Mouse (Mus musculus) G1E (cell line): ENCODE data around the gene Dvl1. TPM values are rescaled to one million over a fixed set of nuclear protein-coding genes. Genes with fewer than 3 reads are reported as not detected.

Experiments
- ATAC-seq: 2 replicates; pipeline ENCODE4 v1.8.0; 2016; ENCODE audit warnings: mild to moderate bottlenecking; ENCODE audit not compliant: insufficient number of reproducible peaks, poor library complexity, low FRiP score, severe bottlenecking; ENCODE audit errors: extremely low read depth
- DNase-seq: peaks from one replicate; pipeline ENCODE4 v3.0.0; 2012; ENCODE audit warnings: low spot score
- H3K27me3 ChIP-seq: 2 replicates; pipeline ENCODE4 v1.6.1; 2012; ENCODE audit warnings: mild to moderate bottlenecking, low read length, inconsistent platforms; ENCODE audit not compliant: insufficient read depth
- H3K36me3 ChIP-seq: replicated peaks from 2 replicates; pipeline ENCODE3; 2012; ENCODE audit warnings: mild to moderate bottlenecking, inconsistent platforms
- H3K4me1 ChIP-seq: 2 replicates; pipeline ENCODE4 v1.6.1; 2012; ENCODE audit warnings: low read depth, low read length, inconsistent platforms, mixed read lengths; ENCODE audit not compliant: insufficient read depth
- H3K4me3 ChIP-seq: 2 replicates; pipeline ENCODE4 v1.5.1; 2012; ENCODE audit warnings: low read depth, mild to moderate bottlenecking, inconsistent platforms, low read length, moderate library complexity, mixed read lengths
- H3K9me3 ChIP-seq: replicated peaks from 2 replicates; pipeline ENCODE4 v1.6.1; 2012; ENCODE audit warnings: inconsistent platforms
- CTCF ChIP-seq: IDR thresholded peaks from 2 replicates; pipeline ENCODE4 v1.5.1; 2012; ENCODE audit warnings: low read depth, low read length, inconsistent platforms, mixed read lengths
- GATA1 ChIP-seq: IDR thresholded peaks from 2 replicates; pipeline ENCODE4 v1.6.1; 2012; ENCODE audit warnings: borderline replicate concordance, low read length, inconsistent platforms, mixed read lengths
- GATA2 ChIP-seq: IDR thresholded peaks from 2 replicates; pipeline ENCODE4 v1.6.1; 2012; ENCODE audit warnings: low read depth, low read length, inconsistent platforms, borderline replicate concordance
- POLR2AphosphoS5 ChIP-seq: IDR thresholded peaks from 2 replicates; pipeline ENCODE4 v1.6.1; 2012; ENCODE audit warnings: low read depth, low read length, inconsistent platforms; ENCODE audit not compliant: insufficient replicate concordance
- TAL1 ChIP-seq: conservative IDR thresholded peaks from 2 replicates; pipeline ENCODE4 v1.6.1; 2012; ENCODE audit warnings: low read depth, low read length, inconsistent platforms, mixed read lengths
- polyA plus RNA-seq: library from polyadenylated mRNA; stranded (reverse); fragments of >175 nt; gene quantifications from 2 replicates; pipeline ENCODE4 v1.2.3, GENCODE M21; 2012
- total RNA-seq, 2 experiments: library from RNA; stranded (forward) in 1 of 2; stranded (reverse) in 1 of 2; fragments of 200-1000 nt in 1 of 2; fragments of >200 nt in 1 of 2; fragmentation: Nextera tagmentation in 1 of 2; gene quantifications; 2 replicates each; pipeline ENCODE4 v1.2.3; 2014 to 2017

Gene Dvl1
- total and polyA plus RNA-seq, 3 experiments: 9.2 to 77.7 (median 14.4) TPM

DNA sequence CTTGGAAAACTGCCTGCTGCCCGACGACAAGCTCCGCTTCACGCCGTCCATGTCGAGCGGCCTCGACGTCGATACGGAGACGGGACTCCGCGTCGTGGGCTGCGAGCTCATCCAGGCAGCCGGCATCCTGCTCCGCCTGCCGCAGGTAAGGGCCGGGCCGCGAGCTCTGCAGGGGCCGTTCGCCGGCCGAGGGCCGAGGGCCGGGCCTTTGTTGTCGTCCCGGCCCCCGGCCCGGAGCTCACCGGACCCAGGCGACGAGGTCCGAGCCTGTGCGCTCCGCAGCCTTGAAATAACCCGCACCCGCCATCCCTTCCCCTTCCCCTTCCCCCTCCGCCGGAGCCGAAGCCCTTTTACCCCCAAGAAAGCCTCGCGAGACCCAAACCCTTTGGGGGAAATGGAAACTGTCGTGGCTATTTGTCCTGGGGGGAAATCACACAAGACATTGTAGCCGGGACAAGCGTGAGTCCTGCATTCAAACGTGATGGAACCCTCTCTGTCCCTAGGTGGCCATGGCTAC, 34.5 kb upstream of the Dvl1 start:
- ATAC-seq (no peak), DNase-seq (peak; percentile 60)
- H3K27me3 ChIP-seq: no peaks in the 10 kb centered on the region

DNA sequence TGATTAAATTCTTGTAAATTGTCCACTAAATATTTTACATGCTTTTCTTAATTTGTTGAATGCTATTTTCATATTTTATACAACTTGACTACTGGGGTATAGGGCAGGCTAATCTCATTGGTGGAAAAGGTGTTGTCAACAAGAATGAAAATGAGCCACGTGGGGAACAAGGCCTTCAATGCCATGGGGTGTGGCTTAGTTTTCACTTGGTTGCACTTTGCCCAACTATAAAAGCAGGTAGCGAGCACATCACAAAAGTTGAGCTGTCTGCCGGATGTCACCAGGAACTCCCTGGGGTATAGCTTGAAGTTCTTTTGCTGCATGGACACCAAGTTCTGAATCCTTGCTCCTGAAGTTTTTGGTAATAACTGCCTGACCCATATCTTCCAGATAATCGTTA, 29.7 kb upstream of the Dvl1 start:
- Histone ChIP-seq H3K4me1 (peaks cover 46% of the 10 kb centered on the region), H3K9me3 (no peaks in the 10 kb centered on the region), H3K27me3 (no peaks in the 10 kb centered on the region), H3K4me3 (no peak overlapping the region), H3K36me3 (peaks cover 92% of the 10 kb centered on the region)
- DNase-seq (no peak), ATAC-seq (no peak)
- no peak for TF ChIP-seq CTCF
- no peak for TF ChIP-seq GATA2
- no peak for TF ChIP-seq GATA1
- TF ChIP-seq POLR2AphosphoS5: no peak
- TF ChIP-seq TAL1: no peak

More for the DNA sequence above, 34.5 kb upstream of the Dvl1 start:
- TF ChIP-seq GATA1 (no peak), POLR2AphosphoS5 (no peak), TAL1 (no peak)
- H3K4me3 ChIP-seq: peak overlapping the region; percentile 92
- peaks cover 85% of the 10 kb centered on the region for H3K36me3 ChIP-seq
- no peaks in the 10 kb centered on the region for H3K9me3 ChIP-seq
- H3K4me1 ChIP-seq: peaks cover 48% of the 10 kb centered on the region

DNA sequence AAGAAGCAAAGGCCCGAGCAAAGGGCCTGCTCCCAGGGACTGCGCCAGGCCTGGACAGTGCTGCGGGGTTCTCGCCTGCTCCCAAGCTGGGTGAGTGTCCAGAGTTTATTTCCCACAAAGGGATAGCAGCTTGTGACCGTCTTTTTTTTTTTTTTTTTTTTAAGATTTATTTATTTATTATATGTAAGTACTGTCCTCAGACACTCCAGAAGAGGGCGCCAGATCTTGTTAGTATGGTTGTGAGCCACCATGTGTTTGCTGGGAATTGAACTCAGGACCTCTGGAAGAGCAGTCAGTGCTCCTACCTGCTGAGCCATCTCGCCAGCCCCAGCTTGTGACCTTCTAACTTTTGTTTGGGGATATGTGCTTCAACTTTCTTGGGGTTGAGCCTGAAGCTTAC, 26.2 kb upstream of the Dvl1 start:
- TF ChIP-seq POLR2AphosphoS5: no peak
- no peak for TF ChIP-seq GATA2
- TF ChIP-seq GATA1: no peak
- no peak for TF ChIP-seq TAL1
- TF ChIP-seq CTCF: no peak
- Histone ChIP-seq H3K4me1 (peaks cover 36% of the 10 kb centered on the region), H3K36me3 (peaks cover 97% of the 10 kb centered on the region), H3K4me3 (no peak overlapping the region), H3K27me3 (no peaks in the 10 kb centered on the region), H3K9me3 (no peaks in the 10 kb centered on the region)
- ATAC-seq (no peak), DNase-seq (no peak)

DNA sequence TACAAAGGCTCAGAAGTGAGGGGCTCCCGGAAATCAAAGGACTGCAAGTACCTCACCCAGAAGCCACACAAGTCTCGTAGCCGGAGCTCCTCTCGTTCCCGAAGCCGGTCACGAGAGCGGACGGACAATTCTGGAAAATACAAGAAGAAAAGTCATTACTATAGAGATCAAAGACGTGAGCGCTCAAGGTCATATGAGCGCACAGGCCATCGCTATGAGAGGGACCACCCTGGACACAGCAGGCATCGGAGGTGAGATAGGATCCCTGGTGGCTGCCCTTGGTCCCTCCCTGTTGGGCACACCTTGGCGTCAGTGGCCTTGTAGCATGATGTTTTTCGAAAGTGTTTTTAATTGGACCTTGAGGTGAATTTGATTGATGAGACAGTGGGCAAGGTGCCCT, 23.8 kb upstream of the Dvl1 start:
- Histone ChIP-seq H3K36me3 (peaks cover 97% of the 10 kb centered on the region), H3K27me3 (no peaks in the 10 kb centered on the region), H3K4me1 (peaks cover 27% of the 10 kb centered on the region), H3K9me3 (no peaks in the 10 kb centered on the region), H3K4me3 (no peak overlapping the region)
- DNase-seq (no peak), ATAC-seq (no peak)
- TF ChIP-seq TAL1 (no peak), CTCF (no peak), POLR2AphosphoS5 (no peak), GATA2 (no peak), GATA1 (no peak)

DNA sequence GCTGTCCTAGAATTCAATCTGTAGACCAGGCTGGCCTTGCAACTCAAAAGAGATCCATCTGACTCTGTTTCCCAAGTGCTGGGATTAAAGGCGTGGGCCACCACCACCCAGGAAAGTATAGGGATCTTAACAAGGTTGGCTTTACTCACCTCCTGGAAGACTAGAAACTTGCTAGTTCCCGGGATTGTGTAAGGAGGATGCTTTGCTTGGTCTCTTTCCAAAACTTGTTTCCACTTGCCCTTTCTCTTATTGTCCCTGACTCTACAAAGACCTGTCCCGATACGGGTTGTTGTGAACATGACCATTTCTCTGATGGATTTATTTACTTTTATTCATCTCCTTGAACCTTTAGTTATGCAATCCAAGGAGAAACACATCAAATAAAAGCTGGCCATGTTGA, 17.3 kb upstream of the Dvl1 start:
- TF ChIP-seq GATA1 (no peak), GATA2 (no peak), CTCF (no peak), POLR2AphosphoS5 (no peak), TAL1 (no peak)
- Histone ChIP-seq H3K36me3 (peaks cover 78% of the 10 kb centered on the region), H3K4me3 (no peak overlapping the region), H3K27me3 (no peaks in the 10 kb centered on the region), H3K9me3 (no peaks in the 10 kb centered on the region), H3K4me1 (peaks cover 43% of the 10 kb centered on the region)
- ATAC-seq (no peak), DNase-seq (no peak)

DNA sequence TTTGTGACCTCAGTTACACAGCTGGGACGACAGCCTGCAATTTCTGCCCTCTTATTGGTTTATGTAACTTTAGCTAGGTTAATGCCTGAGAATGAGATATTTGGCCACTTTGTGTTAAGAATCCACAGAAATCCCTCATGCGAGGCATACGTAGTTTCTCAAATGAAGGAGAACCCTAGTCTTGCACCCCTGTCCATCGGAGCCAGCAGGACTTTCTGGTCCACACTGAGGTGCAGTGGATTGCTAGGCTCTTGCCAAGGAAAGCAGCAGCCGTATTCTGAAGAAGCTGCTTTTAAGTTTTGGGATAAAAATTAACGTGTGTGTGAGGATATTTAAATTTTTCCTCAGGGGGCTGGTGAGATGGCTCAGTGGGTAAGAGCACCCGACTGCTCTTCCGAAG, 16.6 kb upstream of the Dvl1 start:
- DNase-seq (no peak), ATAC-seq (no peak)
- peaks cover 77% of the 10 kb centered on the region for H3K36me3 ChIP-seq
- no peak overlapping the region; the same call in 1 of the 2 replicates for H3K4me3 ChIP-seq
- H3K27me3 ChIP-seq: no peaks in the 10 kb centered on the region
- H3K4me1 ChIP-seq: peaks cover 42% of the 10 kb centered on the region
- no peak for TF ChIP-seq TAL1
- TF ChIP-seq POLR2AphosphoS5: no peak
- no peak for TF ChIP-seq GATA2
- TF ChIP-seq GATA1: no peak
- no peak for TF ChIP-seq CTCF
- no peaks in the 10 kb centered on the region for H3K9me3 ChIP-seq

DNA sequence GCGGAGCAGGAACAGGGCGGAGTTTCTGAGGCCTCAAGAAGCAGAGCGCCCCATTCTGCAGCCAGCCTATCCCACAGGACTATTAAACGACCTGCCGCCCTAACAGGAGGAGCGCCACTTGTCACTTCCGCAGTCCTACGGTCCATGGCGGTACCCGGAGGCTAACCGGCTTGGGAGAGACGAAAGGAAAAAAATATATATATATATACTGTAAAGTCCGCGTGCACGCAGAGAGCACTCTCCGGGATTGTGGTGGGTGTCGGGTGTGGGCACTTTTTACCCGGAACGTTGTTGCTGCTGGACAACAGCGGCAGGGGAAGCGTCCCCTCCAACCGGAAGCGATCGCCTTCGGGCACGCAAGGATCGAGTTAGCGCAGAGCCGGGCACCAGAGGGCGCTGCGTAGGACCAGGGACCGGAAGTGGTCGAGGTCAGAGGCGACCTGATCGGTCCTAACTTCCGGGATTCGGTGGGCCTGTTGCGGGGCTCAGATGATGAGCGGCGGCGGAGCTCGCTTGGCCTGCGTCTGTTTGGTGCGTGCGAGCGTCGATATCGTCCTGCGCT, 15.9 kb upstream of the Dvl1 start, which contains the start of gene Aurkaip1:
Aurkaip1 (plus strand) TSS at position 68 of the 562 bp plus-strand sequence.
- ATAC-seq (peak; percentile 91), DNase-seq (peak; percentile 87)
- Histone ChIP-seq H3K36me3 (peaks cover 71% of the 10 kb centered on the region), H3K9me3 (no peaks in the 10 kb centered on the region), H3K4me1 (peaks cover 42% of the 10 kb centered on the region), H3K4me3 (peak within 1 kb of the TSS; percentile 93), H3K27me3 (no peaks in the 10 kb centered on the region)
- peak; percentile 56 for TF ChIP-seq CTCF
- TF ChIP-seq GATA2: no peak
